Mouse (Mus musculus): Measurements from ENCODE around the gene Hist1h2ac. TPM values are rescaled to one million over a fixed set of nuclear protein-coding genes. Genes with fewer than 3 reads are reported as not detected.
"Not testable (repeated sequence)": the region's sequence is repeated elsewhere in the genome, so short reads cannot be mapped to it uniquely, and the experiment has no call there.

The Hist1h2ac gene
- polyA plus RNA-seq, 1 experiment from 2014 or later, result 0.91 TPM

DNA sequence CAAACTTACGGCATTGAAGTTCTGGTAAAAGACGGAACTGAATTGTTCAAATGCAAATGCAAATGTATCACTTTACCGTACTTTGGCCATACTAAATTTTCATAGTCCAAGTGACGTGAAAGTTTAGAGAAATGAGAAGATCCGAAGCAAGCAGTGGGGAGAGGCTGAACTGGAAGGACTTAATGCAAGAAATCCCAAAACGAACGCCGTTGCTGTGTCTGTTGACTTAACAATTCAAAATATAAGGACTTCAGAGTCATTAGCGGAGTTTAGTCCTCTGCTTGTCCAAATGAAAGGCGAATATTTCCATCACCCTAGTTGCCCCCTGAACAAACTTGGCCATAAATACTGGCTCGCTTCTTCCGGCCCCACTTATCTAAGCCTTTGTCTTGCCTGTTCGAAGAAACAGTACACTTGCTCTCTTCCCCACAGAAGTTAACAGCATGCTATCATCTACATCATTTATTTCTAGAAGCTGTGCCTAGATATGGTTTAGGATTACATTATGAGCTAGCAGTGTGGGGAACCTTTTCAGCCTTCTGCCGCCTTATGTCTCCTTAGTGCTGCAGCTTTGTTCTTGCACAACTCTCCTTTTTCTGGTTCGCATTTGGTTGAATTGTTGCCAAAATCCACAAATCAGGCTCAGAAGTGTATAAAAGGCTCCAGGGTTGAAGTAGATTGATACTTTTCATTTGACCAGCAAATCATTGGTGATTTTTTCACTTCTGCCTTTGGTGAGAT, 1.5 kb upstream of the Hist1h2ac start:
- Histone ChIP-seq H3K9me3 (replicated peaks; ENCODE audit: control insufficient read depth, low read length) (no peaks in the 10 kb centered on the region), H3K4me1 (ENCODE audit: control insufficient read depth, insufficient read depth, low read length) (peaks cover 11% of the 10 kb centered on the region; the same call in 1 of the 2 replicates), H3K4me3 (ENCODE audit: low read depth, low read length) (peak overlapping the region; percentile 42), H3K27me3 (replicated peaks; ENCODE audit: control insufficient read depth, insufficient read depth, low read length) (no peaks in the 10 kb centered on the region), H3K27ac (ENCODE audit: low read depth, low read length) (peak overlapping the region; percentile 93), H3K4me2 (ENCODE audit: low read length) (peak overlapping the region; percentile 54), H3K36me3 (ENCODE audit: control insufficient read depth, insufficient read depth, low read length) (no peaks in the 10 kb centered on the region), H3K9ac (ENCODE audit: low read length) (peak overlapping the region; percentile 66)
- DNase-seq (ENCODE audit: low spot score) (peak; percentile 70), ATAC-seq (no peak)
- WGBS, result 4% methylated on average over 15 of the region's 15 CpGs

DNA sequence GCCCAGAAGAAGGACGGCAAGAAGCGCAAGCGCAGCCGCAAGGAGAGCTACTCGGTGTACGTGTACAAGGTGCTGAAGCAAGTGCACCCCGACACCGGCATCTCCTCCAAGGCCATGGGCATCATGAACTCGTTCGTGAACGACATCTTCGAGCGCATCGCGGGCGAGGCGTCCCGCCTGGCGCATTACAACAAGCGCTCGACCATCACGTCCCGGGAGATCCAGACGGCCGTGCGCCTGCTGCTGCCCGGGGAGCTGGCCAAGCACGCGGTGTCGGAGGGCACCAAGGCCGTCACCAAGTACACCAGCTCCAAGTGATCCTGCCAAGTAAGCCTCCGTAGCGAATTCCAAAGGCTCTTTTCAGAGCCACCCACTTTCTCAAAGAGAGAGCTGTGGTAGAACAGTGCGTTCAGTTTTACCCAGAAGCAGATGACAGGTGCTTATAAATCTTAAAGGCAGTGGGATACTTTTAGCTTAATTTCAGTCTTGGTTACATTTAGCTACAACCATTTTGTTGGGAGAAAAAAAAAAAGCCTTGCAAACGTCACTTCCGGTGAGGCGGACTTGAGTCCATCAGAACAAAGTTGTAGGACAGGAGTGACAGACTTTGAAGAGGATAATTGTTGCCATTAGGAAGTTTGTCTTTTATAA, 672 bp upstream of the Hist1h2ac start:
- not testable (repeated sequence) for H3K36me3 ChIP-seq (ENCODE audit: control insufficient read depth, insufficient read depth, low read length); H3K9me3 ChIP-seq (replicated peaks; ENCODE audit: control insufficient read depth, low read length); H3K27me3 ChIP-seq (replicated peaks; ENCODE audit: control insufficient read depth, insufficient read depth, low read length)
- Histone ChIP-seq H3K4me2 (ENCODE audit: low read length) (peak overlapping the region; percentile 54), H3K9ac (ENCODE audit: low read length) (peak overlapping the region; percentile 66), H3K27ac (ENCODE audit: low read depth, low read length) (peak overlapping the region; percentile 93), H3K4me1 (ENCODE audit: control insufficient read depth, insufficient read depth, low read length) (peaks cover 11% of the 10 kb centered on the region; the same call in 1 of the 2 replicates), H3K4me3 (ENCODE audit: low read depth, low read length) (peak overlapping the region; percentile 42)
- DNase-seq (ENCODE audit: low spot score), result peak; percentile 94
- peak; percentile 24 for ATAC-seq
- WGBS, result 2% methylated on average over 12 of the region's 37 CpGs

DNA sequence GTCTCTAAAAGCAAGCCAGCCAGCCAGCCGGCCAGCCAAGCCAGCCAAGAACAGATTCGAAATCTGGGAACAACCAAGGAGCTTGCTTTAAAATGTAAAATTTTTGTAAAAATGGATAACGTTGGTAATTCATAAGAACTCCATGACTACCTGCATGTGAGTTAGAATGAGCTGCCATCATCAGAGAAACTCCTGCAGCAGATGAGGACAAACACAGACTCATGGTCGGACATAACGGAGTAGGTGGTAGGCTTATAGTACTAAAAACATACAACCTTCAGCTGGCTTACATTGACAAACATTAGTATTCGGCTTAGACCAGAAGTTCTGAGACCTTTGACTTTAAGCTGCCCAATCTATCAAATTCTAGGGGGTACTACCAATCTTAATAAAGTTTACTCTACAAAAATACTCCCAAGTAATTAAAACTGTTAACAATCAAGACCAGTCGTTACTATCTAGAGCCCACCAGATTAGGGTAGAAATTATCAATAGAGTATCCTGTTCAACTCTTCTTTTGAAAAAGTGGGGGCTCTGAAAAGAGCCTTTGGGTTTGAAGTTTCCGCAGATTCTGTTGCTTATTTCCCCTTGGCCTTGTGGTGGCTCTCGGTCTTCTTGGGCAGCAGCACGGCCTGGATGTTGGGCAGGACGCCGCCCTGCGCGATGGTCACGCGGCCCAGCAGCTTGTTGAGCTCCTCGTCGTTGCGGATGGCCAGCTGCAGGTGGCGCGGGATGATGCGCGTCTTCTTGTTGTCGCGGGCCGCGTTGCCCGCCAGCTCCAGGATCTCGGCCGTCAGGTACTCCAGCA, 597 bp downstream of the Hist1h2ac start:
- H3K27ac ChIP-seq (ENCODE audit: low read depth, low read length), result peak overlapping the region; percentile 67
- peak overlapping the region; percentile 54 for H3K4me2 ChIP-seq (ENCODE audit: low read length)
- not testable (repeated sequence) for H3K36me3 ChIP-seq (ENCODE audit: control insufficient read depth, insufficient read depth, low read length); ATAC-seq; H3K27me3 ChIP-seq (replicated peaks; ENCODE audit: control insufficient read depth, insufficient read depth, low read length); H3K9me3 ChIP-seq (replicated peaks; ENCODE audit: control insufficient read depth, low read length)
- H3K4me3 ChIP-seq (ENCODE audit: low read depth, low read length), result peak overlapping the region; percentile 42
- peaks cover 11% of the 10 kb centered on the region; the same call in 1 of the 2 replicates for H3K4me1 ChIP-seq (ENCODE audit: control insufficient read depth, insufficient read depth, low read length)
- WGBS, result 8% methylated on average over 12 of the region's 30 CpGs
- DNase-seq (ENCODE audit: low spot score), result peak; percentile 27
- peak overlapping the region; percentile 60 for H3K9ac ChIP-seq (ENCODE audit: low read length)

DNA sequence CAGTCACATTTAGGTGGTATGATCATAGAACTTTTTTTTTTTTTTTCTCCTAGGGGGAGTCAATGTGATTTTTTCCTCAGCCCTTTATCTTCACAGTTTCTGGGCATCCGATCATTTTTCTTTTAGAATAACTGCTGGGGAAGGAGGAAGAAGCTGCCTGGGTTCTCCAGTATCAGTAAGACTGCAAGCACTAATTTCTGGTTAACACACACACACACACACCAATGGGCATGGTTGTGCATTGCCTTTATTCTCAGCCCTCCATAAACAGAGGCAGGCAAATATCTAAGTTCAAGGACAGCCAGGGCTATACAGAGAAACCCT, 1.2 kb downstream of the Hist1h2ac start:
- Histone ChIP-seq H3K4me1 (ENCODE audit: control insufficient read depth, insufficient read depth, low read length) (peaks cover 11% of the 10 kb centered on the region; the same call in 1 of the 2 replicates), H3K27ac (ENCODE audit: low read depth, low read length) (peak overlapping the region; percentile 67; the same call in 1 of the 2 replicates), H3K27me3 (replicated peaks; ENCODE audit: control insufficient read depth, insufficient read depth, low read length) (no peaks in the 10 kb centered on the region), H3K4me2 (ENCODE audit: low read length) (peak overlapping the region; percentile 54), H3K4me3 (ENCODE audit: low read depth, low read length) (peak overlapping the region; percentile 42), H3K9ac (ENCODE audit: low read length) (peak overlapping the region; percentile 60), H3K9me3 (replicated peaks; ENCODE audit: control insufficient read depth, low read length) (no peaks in the 10 kb centered on the region), H3K36me3 (ENCODE audit: control insufficient read depth, insufficient read depth, low read length) (no peaks in the 10 kb centered on the region)
- ATAC-seq (no peak), DNase-seq (ENCODE audit: low spot score) (no peak)
- WGBS, result 70% methylated on average over 1 of the region's 1 CpGs

DNA sequence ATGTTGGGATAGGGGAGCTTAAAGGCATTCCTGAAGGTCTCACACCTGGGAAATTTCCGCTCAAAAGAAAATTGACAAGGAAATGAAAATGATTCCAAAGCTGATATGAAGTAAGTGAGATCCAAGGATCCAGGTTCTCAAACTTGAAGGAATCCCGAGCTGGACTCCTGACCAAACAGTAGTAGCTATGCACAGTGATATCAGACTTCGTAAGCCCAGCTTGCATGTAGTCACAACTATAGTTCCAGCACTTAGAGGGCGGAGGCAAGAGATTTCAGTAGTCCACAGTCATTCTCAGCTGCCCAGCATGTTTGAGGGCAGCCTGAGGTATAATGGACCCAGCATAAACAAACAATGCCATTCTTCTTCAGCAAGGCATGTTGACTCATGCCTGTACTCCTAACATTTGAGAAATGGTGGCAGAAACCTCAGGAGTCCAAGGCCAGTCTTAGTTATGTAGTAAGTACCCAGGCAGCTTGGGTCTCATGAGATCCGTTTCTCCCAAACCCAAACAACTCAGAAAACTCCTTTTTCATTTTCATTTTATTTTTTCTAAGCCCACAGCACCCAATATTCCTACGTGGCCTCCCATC, 1.7 kb downstream of the Hist1h2ac start:
- Histone ChIP-seq H3K27ac (ENCODE audit: low read depth, low read length) (no peak overlapping the region), H3K4me1 (ENCODE audit: control insufficient read depth, insufficient read depth, low read length) (peaks cover 11% of the 10 kb centered on the region; the same call in 1 of the 2 replicates), H3K36me3 (ENCODE audit: control insufficient read depth, insufficient read depth, low read length) (no peaks in the 10 kb centered on the region), H3K9ac (ENCODE audit: low read length) (peak overlapping the region; percentile 60; the same call in 1 of the 2 replicates), H3K4me3 (ENCODE audit: low read depth, low read length) (no peak overlapping the region), H3K4me2 (ENCODE audit: low read length) (peak overlapping the region; percentile 54; the same call in 1 of the 2 replicates), H3K27me3 (replicated peaks; ENCODE audit: control insufficient read depth, insufficient read depth, low read length) (no peaks in the 10 kb centered on the region), H3K9me3 (replicated peaks; ENCODE audit: control insufficient read depth, low read length) (no peaks in the 10 kb centered on the region)
- ATAC-seq (no peak), DNase-seq (ENCODE audit: low spot score) (no peak)
- WGBS, result 90% methylated on average over 6 of the region's 6 CpGs

DNA sequence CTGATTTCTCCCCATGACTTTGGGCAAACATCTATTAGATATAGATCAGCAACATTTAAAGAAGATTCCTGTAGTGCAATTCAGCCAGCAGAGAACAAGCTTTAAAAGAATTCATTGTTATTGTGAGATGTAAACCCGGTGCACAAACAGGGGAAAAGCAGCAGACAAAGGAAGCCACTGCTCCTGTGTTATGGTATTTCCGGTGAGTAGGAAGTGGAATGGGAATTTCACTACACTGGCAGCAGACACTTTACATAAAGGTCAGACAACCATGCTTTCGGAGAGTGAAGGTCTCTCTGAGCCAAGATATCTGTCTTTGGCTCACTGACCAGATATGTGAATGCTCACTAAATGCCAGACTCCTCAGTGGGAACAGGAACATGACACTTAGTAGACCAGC, 21.2 kb downstream of the Hist1h2ac start:
- 64% methylated on average over 3 of the region's 3 CpGs for WGBS
- no peak overlapping the region for H3K9ac ChIP-seq (ENCODE audit: low read length)
- DNase-seq (ENCODE audit: low spot score), result no peak

DNA sequence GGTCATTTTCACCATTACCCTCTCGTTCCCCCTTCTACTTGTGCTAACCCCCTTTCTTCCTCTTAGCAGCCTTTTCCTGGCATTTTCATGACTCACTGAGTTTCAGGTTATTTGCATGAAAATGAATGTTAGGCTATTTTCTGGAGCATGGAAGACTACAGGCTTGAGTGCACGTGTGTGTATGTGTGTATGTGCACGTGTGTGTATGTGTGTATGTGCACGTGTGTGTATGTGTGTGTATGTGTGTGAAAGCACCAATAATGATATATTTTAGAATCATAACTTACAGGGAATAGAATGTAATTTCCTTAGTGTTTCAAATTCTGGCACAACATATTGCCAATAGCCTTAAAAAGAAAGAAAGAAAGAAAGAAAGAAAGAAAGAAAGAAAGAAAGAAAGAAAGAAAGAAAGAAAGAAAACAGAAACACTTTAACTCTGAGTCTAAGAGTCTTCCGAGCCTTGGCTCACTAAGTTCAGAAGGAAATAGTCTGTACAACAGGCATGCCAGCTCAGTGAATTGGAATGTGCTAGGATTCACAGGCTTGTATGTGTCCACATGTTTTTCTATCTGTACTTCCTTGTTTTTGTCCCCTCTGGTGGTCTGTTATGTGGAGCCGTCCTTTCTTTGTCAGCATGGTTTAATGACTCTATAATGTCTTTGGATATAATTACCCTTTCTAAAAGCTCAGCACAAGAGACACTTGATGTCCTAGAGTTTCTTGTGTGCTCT, 23.9 kb downstream of the Hist1h2ac start:
- no peak overlapping the region for H3K9ac ChIP-seq (ENCODE audit: low read length)
- H3K27ac ChIP-seq (ENCODE audit: low read depth, low read length), result no peak overlapping the region
- no peaks in the 10 kb centered on the region for H3K4me1 ChIP-seq (ENCODE audit: control insufficient read depth, insufficient read depth, low read length)
- no peaks in the 10 kb centered on the region for H3K27me3 ChIP-seq (replicated peaks; ENCODE audit: control insufficient read depth, insufficient read depth, low read length)
- no peak for DNase-seq (ENCODE audit: low spot score)
- no peaks in the 10 kb centered on the region for H3K9me3 ChIP-seq (replicated peaks; ENCODE audit: control insufficient read depth, low read length)
- 70% methylated on average over 6 of the region's 6 CpGs for WGBS
- no peak overlapping the region for H3K4me2 ChIP-seq (ENCODE audit: low read length)
- no peak overlapping the region for H3K4me3 ChIP-seq (ENCODE audit: low read depth, low read length)
- H3K36me3 ChIP-seq (ENCODE audit: control insufficient read depth, insufficient read depth, low read length), result no peaks in the 10 kb centered on the region
- ATAC-seq, result no peak

More for the DNA sequence above, 21.2 kb downstream of the Hist1h2ac start:
- Histone ChIP-seq H3K9me3 (replicated peaks; ENCODE audit: control insufficient read depth, low read length) (no peaks in the 10 kb centered on the region), H3K27ac (ENCODE audit: low read depth, low read length) (no peak overlapping the region), H3K4me1 (ENCODE audit: control insufficient read depth, insufficient read depth, low read length) (no peaks in the 10 kb centered on the region), H3K4me3 (ENCODE audit: low read depth, low read length) (no peak overlapping the region), H3K27me3 (replicated peaks; ENCODE audit: control insufficient read depth, insufficient read depth, low read length) (no peaks in the 10 kb centered on the region), H3K36me3 (ENCODE audit: control insufficient read depth, insufficient read depth, low read length) (no peaks in the 10 kb centered on the region), H3K4me2 (ENCODE audit: low read length) (no peak overlapping the region)
- no peak for ATAC-seq
